Mouse (Mus musculus): ENCODE results near the gene Smyd1.

DNA sequence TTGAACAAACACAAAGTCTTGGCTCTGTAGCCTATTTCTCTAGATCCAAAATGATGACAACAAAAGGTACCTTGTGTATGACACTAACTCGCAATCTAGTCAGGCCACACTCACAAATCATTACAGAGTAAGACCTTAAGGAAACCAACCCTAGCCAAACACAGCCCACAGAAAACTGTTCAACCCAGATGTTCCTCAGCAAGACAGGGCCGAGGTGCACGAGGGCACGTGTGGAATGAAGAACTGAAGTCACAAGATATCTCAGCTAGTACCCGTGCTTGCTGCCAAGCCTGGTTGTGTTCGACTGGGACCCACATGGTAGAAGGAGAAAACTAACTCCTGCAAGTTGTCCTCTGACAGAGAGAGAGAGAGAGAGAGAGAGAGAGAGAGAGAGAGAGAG lies 7.8 kb upstream of the Smyd1 start:
- TF ChIP-seq JUN (IDR thresholded peaks at IDR 0.05; ENCODE audit: insufficient read depth, low read depth, low read length) (no peak), RCOR1 (conservative IDR thresholded peaks at IDR 0.05; ENCODE audit: low read depth, low read length) (no peak), MAX (IDR thresholded peaks at IDR 0.05; ENCODE audit: low read length) (no peak), CHD1 (IDR thresholded peaks at IDR 0.05; ENCODE audit: low read depth, low read length) (no peak), CTCF (conservative IDR thresholded peaks at IDR 0.05 in 1 of 2, IDR thresholded peaks at IDR 0.05 in 1 of 2; ENCODE audit: low read depth in 2 of 2, low read length in 2 of 2) (no peak), NRF1 (IDR thresholded peaks at IDR 0.05; ENCODE audit: low read depth, low read length) (no peak), BHLHE40 (IDR thresholded peaks at IDR 0.05; ENCODE audit: low read depth, low read length) (no peak), POLR2AphosphoS2 (IDR thresholded peaks at IDR 0.05; ENCODE audit: low read depth, low read length) (no peak), TCF12 (IDR thresholded peaks at IDR 0.05; ENCODE audit: low read depth, low read length) (no peak), CHD2 (IDR thresholded peaks at IDR 0.05; ENCODE audit: low read length) (no peak), ZC3H11A (IDR thresholded peaks at IDR 0.05; ENCODE audit: low read depth, low read length) (no peak), POLR2A (IDR thresholded peaks at IDR 0.05; ENCODE audit: low read depth, low read length) (no peak)
